Mouse (Mus musculus): ENCODE measurements around the gene Myo1a. TPM values are rescaled to one million over a fixed set of nuclear protein-coding genes. Genes with fewer than 3 reads are reported as not detected.

The Myo1a gene
- total and polyA plus RNA-seq, 3 experiments = 0.21 to 15.1 (median 1.1) TPM

DNA sequence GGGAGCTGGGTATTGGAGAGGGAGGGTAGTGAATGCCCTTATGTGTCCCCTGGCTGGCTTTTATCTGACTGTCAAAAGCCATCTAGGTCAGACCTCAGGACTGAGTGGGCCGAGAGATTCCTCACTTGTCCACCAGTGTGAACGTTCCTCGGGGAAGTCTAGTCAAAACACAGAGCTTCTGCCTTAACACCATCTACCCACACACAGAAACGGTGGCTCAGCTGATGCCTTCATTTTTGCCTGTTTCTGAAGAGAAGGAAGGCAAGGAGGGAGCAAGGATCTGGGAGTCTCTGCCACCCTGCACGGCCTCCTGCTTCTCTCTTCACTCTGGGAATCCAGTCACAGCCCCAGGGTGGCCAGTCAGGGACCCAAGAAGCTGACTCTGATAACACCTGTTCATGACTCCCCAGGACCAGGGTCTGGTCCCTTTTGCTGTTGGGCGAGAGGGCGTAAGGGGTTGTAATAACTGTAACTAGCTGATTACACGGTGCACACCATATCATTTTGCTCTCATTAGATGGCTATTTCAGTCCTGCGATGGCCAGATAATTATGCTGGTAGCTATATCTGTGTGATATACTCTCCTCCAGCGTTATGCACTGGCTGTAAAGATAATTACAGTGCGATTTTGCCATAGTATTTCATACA lies 25.4 kb downstream of the Myo1a start:
- DNase-seq = no peak

DNA sequence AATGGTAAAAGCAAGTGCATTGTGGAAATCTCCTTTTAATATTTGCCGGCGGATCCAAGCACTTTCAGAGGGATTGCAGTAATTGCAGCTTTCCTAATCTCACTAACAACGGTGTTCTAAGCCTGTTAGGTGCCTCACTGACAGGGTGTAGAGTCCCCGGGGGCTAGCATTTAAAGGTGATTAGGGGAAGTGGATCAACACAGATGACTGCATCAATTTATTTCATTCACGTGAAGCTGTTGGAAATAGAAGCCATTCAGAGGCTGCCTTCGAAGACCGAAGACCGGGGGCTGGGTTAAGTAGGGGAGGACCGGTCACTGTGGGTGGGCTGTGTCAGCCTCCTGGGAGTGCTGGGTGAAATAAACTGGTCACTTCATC lies 26.0 kb downstream of the Myo1a start:
- DNase-seq = no peak

DNA sequence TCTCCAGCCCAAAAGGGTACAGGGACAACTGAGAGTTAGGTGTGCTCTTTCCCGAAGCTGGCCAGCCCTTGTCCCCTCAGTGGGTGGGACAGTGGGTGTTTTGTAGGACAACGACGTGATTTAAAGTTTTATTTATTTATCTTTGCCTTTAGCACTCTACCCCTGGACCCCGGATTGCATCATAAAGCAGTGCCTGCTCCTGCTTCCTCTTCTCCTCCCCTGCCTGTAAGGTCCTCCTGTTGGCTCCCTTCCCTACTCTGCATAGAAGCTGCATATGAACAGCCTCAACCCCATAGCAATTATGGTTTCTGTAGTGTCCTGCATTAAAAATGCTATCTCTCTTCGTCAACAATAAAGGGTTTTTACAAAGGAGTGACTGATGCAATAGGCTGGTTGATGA lies 26.4 kb downstream of the Myo1a start:
- DNase-seq = no peak

DNA sequence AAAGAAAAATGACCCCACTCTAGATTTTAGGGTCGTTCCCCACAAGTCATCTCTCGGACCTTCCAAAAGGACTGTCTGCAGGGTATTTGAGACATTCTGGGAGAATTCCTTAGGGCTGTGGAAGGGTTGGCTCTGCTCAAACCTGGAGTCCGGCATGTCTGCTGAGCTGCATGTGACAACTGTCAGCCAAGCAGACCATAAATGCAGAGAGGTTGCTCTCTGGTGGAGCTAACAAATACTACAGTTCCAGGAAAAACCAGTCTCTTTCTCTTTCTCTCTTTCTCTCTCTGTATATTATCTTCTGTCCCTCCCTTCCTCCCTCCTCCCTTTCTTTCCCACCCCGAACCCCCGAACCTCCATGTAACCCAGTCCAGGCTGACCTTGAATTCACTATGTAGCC lies 29.5 kb downstream of the Myo1a start:
- no peak for DNase-seq

DNA sequence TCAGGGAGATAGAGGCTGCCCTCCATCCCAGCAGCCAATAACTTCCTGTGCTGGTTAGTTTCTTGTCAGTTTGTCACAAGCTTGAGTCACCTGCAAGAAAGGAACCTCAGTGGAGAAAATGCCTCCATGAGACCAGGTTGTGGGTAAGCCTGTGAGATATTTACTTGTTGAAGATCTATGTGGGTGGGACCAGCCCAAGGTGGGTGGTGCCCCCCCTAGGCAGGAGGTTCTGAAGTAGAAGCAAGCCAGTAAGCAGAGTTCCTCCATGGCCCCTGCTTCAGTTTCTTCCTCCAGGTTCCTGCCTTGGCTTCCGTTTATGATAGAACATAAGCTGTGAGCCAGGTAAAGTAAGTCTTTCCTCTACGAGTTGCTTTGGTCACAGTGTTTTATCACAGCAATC lies 31.3 kb downstream of the Myo1a start:
- DNase-seq = no peak

DNA sequence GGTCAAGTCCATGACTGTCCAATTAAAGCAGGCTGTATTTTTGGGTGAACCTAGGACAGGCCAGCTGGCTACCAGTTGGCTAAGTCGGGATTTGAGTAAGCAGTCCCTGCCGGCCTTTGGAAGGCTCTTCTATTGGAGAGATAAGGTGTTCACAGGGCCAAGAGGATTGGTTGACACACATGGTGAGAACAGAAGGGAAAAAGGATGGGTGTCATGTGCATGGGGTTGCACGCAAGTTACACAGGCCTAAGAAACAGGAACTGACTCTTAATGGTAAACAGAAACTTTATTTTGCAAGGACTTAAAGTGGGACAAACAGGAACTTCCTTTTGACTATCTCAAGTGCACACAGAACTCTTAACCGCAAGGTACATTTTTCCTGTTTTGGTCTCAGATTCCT lies 31.9 kb downstream of the Myo1a start:
- DNase-seq = no peak

DNA sequence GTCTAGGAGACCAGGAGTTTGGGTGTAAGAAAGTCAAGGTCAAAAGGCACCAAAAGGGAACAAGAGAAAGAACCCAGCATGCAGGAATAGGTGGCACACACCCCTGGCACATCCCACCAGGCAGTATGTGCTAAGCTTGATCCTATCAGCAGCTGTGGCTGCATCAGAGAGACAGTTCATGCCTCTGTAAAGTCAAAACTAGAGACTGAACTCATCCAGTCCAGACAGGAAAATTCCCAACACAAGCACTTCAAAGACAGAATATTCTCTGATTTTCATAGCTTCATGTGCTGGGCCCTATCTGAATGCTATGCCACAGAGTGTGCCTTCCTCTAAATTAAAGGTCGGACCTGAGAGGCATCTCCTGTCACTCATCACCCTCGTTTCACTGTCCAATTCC lies 32.6 kb downstream of the Myo1a start:
- DNase-seq = no peak

DNA sequence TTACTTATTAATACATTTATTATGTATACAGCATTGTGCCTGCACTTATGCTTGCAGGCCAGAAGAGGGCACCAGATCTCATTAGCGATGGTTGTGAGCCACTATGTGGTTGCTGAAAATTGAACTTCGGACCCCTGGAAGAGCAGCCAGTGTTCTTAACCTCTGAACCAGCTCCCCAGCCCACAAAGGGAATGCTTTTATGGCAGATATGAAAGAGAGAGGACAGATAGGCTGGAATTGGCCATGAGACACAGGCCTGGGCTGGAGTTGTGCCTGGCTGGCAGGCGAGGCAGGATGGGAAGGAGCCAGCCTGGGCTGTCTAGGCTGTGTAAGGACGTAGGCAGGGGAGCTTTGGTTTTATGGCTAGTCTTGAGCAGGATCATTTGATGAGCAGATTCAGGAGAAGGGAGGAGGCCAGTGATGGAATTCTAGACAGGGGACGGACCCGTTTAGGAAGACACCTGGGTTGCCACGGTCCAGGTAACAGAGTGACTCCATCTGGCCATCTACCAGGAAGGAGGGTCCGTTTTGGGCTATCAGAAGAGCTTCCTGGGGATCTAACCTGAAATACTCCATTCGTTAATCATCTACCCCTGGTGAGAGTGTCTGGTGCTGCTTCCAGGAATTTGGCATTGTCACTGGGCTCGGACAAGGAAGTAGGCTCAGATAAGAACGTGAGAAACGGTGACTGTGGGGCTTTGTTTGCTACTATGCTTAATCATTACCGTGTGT lies 33.3 kb downstream of the Myo1a start:
- peak; percentile 33 for DNase-seq

DNA sequence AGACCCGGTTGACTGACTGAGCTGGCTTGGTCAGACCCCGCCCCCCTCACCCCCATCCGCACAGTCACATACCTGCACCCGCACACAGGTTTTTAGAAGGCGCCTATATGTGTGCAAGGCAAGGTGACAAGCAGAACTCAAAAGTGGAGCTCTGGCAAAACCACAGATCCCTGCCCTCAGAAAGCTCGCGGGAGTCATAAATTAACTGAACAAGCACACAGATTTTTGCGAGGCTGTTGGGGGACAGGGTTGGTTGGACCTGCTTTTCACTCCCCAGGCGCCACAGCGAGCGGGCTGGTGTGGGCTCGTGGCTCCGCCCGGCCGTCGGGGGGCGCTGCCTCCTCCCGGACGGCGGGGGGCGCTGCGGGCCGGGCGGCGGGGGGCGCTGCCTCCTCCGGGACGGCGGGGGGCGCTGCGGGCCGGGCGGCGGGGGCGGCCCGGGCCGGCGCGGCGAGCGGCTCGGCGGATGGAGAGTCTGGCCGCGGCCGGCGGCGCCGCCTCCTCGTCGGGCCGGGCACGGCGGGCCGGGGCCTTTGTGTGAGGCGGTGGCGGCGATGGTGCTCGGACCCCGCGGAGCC lies 34.2 kb downstream of the Myo1a start, which contains the start of gene Zbtb39:
TSS of gene Zbtb39 (plus strand) at position 456 of the 578 bp plus-strand sequence.
- DNase-seq = peak; percentile 90

DNA sequence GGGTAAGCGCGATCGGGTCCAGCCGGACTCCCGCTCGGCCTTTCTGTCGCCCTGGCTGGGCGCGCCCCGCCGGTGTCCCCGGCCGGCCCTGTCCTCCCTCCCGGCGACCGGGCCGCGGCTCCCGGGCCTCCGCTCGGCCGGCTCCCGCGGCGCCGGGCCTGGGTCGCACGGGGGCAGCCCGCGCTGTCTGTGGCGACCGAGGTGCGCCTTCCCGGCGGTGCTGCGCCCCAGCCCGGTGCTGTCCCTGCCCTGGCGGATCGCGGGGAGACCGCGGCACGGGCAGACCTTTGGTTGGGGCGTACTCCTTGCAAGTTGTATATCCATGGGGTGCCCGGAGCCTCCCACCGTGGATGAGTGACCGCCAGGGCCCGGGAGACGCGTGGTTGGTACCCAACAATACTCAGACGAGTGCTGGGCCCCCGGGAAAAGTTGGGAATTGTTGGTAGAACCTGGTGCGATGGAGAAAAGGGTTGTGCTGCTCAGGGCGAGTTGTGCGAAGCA lies 34.7 kb downstream of the Myo1a start:
- DNase-seq = no peak

DNA sequence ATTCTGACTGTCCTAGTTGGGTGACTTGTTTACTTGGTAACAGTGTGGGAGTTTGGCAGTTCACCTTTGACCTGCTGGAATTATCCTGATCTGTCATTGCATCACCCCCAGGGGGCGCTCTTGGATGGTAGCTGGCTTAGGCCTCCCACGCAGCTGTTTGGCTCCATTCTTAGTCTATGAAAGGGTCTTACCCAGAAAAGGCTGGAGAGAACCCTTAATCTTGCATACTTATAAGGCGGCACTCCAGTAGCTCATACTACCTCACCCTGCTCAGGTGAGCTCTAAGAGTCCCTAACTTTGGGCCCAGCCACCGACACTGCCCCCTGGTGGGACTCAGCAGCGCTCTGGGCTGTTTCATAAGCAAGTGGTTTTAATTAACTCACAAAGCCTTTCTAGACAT lies 39.7 kb downstream of the Myo1a start:
- peak; percentile 57 for DNase-seq

DNA sequence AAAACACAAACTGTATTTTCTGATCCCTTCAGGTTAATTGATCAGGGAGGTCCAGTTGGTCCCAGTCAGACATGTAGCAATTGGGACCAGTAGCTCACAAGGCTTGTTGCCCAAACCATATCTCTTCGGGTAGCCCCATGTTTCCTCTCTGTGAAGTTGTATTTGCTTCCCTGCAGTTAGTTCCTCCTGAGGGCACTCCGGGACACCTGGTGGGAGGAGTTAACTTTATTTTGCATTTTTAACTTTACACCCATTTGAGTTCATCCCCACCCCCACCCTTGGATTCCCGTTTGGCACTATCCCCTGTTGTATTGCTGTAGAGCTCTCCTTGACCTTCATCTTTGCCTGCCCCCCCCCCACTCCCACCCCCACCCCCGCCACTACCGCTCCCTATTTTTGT lies 40.9 kb downstream of the Myo1a start:
- no peak for DNase-seq

DNA sequence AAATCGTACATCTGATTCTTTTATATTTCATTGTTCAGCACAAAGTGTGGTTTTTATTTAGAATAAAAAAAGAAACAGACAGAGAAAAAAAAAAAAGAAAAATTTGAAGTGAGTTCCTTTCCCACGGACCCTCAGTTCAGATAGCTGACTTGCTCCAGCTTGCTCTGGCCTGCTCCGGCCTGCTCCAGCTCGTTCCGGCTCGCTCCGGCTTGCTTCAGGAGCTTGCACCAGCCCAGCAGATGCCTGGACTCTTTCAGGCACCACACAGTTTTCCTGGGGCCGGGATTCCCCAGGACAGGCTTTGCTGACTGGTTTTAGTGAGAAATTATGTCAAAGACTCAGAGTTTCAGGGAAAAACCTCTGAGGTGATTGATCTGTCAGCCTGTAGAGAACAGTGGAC lies 42.3 kb downstream of the Myo1a start:
- no peak for DNase-seq

DNA sequence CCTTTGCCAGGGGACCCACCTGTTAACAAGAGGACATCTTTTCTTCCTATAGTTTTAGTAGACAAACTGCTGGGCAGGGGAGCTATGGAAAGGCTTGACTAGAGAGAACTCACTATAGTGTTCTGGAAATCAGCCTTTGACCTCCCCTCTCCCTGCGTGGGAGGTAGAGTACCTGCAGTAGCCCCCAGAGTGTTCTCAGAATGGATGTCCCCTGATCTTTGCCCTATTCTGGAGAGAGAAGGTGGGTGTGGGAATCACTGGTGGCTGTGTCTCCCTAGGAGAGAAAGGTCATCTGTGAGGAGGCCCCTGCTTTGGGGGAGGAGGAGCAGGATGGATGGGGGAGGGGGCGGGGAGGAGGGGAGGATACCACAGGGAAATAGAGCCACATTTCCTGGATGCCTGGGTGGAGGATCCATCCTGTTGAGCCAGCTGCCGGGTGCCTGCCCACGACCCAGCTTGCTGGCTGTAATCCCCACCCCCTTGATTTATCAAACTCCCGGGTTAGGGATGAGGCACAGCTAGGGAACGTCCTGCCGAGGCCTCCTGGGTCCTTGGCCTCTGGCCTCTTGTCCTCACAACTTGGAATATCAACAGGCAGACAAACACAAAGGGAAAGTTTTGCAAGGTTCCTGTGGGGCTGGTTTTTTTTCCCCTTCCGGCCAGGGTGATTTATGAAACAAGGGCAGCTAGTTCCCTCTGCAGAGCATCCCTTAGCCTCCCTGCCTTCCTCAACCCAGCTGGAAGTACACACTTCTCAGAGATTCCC lies 44.1 kb downstream of the Myo1a start:
- DNase-seq = peak; percentile 87

DNA sequence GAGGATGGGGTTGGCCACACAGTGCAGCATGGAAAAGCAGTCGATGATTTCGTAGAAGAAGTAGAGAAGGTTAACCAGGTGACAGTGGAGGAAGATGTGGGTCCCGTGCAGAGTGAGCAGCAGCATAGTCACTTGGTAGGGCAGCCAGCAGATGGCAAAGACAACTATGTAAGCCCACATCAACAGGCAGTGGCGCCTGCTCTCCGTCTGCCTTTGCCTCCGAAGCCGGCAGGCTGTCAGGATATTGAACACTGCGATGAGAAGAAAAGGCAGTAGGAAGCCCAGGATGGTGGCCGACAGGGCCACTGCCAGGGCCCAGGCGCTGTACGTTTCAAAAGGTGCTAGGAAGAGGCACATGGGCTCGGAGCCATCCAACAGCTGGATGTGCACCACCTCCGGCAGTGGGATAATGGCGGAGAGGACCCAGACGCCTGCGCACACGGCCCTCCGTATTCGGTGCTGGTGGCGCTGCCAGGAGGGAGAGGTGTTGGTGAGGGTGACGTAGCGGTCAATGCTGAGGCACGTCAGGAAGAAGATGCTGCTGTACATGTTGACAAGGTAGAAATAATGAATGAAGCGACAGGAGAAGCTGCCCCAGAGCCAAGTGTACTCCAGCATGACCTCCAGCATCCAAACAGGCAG lies 45.3 kb downstream of the Myo1a start:
- DNase-seq = no peak

DNA sequence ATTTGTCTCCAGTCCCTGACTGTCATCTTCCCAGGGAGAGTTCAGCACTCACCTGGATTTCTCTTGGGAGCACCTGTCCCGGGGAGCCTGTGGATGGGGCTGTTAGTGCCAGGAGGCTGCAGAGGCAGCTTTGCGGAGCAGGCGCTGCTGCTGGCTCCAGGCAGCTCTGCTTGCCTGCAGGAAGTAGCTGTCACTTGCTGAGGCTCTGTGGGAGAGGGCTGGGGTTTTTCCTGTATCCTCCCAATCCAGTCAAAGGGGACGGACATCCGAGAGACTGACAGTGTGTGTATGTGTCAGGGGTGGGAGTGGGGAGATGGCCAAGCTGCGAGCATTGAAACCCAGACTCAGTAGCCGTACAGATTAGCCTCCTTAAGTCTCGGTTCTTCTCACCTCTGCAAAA lies 46.6 kb downstream of the Myo1a start, which contains the start of gene Gpr182:
TSS of gene Gpr182 (minus strand) at position 185 of the 400 bp plus-strand sequence.
- peak; percentile 60 for DNase-seq

DNA sequence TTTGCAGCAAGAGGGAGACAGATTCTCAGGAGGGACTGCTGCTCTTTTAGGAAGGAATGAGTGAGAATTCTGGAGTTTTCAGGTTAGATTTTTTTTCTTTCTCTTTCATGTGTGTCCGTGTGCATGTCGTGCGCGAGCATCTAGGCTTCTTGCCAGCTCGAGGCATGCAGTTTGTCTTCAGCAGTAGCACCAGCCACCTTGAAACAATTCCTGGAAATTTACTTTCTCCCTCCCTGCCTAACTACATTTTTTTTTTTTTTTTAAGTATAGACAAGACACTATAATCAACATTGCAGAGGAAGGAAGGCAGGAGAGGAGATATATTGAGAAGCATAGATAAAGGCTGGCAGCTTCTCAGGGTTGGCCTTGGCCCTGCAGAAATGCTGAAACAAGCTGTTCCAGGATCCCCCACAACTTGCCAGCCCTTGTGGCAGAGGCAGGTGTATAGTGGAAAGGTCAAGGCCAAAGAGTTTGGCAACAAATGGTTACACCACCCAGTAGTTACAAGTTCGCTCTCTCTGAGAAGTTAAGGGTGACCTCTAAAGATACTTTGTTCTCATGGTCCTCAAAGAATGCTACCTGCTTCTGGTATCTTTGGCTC lies 49.7 kb downstream of the Myo1a start:
- peak; percentile 73 for DNase-seq

DNA sequence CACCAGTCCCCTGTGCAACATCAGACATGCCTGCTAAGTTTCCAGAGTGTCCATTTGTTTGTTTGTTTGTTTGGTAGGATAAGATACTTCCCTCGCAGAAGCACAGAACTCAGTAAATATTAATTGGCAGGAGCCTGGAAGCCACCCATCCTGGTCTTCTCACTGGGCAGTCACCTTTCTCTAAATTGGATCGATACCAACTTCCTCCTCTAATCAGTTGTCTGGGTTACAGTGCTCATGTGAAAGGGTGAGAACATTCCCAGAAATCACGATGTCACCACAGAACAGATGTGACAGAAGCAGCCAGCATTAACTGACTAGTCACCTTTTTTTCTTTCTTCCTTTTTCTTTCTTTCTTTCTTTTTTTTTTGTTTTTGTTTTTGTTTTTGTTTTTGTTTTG lies 50.3 kb downstream of the Myo1a start:
- peak; percentile 22 for DNase-seq

DNA sequence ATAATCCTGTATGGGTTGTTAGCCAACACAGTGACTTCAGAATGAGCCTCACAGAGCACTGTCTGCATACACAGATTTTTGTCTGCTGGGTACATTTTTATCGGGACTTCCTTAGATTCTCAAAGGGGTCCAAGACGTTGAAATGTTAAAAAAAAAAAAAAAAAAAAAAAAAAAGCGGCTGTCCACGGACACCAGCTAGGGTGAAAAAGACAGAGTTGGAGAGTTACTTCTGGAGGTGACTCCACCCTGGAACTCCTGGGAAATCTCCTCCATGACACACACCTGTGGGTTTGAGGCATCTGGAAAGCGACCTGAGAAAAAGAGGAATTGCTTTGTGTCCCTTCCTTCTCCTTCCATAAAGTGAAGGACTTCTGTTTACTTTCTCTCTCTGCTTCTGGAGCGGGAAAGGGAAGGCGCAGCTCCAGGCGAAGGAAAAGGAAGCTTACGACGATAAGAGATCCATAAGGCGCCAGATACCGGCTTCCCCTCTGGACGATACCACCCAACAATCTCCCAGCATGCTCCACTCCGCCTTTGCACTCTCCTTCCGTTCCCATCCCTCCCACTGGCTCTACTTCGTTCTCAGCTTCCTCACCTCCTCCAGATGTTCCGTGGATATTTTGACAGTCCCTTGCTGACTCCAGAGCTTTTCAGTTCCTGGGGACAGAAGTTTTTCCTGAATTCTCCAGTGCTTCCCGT lies 50.9 kb downstream of the Myo1a start:
- DNase-seq = peak; percentile 23

DNA sequence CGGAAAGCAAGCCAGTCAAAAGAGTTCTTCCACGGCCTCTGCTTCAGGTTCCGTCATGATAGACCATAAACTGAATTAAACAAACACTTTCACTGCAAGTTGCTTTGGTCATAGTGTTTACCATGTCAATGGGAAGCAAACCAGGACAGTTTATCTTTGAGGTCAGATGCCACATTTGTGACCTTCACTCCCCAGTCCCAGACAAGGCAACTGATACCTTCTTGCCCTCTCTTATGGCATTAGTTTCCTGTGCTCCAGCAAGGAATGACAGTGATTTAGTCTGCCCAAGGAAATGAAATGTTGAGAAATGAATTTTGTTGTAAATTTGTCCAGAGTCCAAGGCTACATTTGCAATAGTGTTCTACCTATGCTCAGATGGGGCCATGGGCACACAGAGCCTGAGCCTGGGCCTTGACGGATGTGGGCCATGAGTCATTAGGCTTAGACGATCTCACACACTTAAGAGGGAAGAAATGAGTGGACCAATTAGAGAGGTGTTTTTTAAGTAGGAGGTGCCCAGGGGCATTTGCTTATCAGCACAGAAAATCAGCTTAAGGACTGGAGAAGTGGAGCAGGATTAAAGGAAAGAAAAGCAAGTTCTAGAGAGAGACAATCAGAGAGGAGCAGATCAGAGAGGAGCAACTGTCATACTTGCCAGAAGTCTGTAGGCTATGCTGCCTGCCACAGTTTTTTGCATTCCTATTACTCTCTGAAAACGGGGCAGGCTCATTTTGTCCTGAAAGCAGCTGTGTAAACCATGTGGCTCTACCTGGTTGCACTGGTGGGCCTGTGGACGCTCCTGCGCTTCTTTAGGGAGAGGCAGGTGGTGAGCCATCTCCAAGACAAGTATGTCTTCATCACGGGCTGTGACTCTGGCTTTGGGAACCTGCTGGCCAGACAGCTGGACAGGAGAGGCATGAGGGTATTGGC lies 54.5 kb downstream of the Myo1a start, which contains the start of the genes Rdh1 and Rdh16f1:
TSS of gene Rdh1 (plus strand) at position 541 of the 930 bp plus-strand sequence.
TSS of gene Rdh16f1 (plus strand) at position 607 of the 930 bp plus-strand sequence.
- DNase-seq = peak; percentile 55

All from adrenal gland, adult 2 months (tissue).